Mouse (Mus musculus) kidney, embryonic 16.5 days (tissue): ENCODE results near the gene Cars2. TPM values are rescaled to one million over a fixed set of nuclear protein-coding genes. Genes with fewer than 3 reads are reported as not detected.
"Not testable (repeated sequence)": the region's sequence is repeated elsewhere in the genome, so short reads cannot be mapped to it uniquely, and the experiment has no call there.

ENCODE experiments used
- ATAC-seq: fragments of 200-750 bp; cut with Nextera tagmentation; 2 replicates; pipeline ENCODE4 v1.8.0; 2017; ENCODE audit warnings: moderate TSS enrichment; ENCODE audit not compliant: low FRiP score, low TSS enrichment
- H3K27ac ChIP-seq: fragments of 300-500 bp; sonication (generic); 2 replicates; pipeline ENCODE4 v1.5.1; 2014; ENCODE audit warnings: low read length
- H3K27me3 ChIP-seq: fragments of 300-500 bp; sonication (generic); 2 replicates; pipeline ENCODE4 v1.6.1; 2014; ENCODE audit warnings: low read length, control low read depth, mixed read lengths; ENCODE audit not compliant: insufficient read depth
- H3K36me3 ChIP-seq: fragments of 300-500 bp; sonication (generic); 2 replicates; pipeline ENCODE4 v1.6.1; 2014; ENCODE audit warnings: low read length, control low read depth, mixed read lengths; ENCODE audit not compliant: insufficient read depth
- H3K4me1 ChIP-seq: fragments of 300-500 bp; sonication (generic); 2 replicates; pipeline ENCODE4 v1.6.1; 2014; ENCODE audit warnings: low read length, control low read depth, mixed read lengths; ENCODE audit not compliant: insufficient read depth
- H3K4me2 ChIP-seq: fragments of 300-500 bp; sonication (generic); replicated peaks from 2 replicates; pipeline ENCODE4 v1.6.1; 2014; ENCODE audit warnings: low read depth, low read length
- H3K4me3 ChIP-seq: fragments of 300-500 bp; sonication (generic); 2 replicates; pipeline ENCODE4 v1.5.1; 2014; ENCODE audit warnings: mild to moderate bottlenecking, low read length
- H3K9ac ChIP-seq: fragments of 300-500 bp; sonication (generic); replicated peaks from 2 replicates; pipeline ENCODE4 v1.6.1; 2014; ENCODE audit warnings: low read length
- H3K9me3 ChIP-seq: fragments of 300-500 bp; sonication (generic); 2 replicates; pipeline ENCODE4 v1.6.1; 2016; ENCODE audit warnings: low read length, control low read depth
- WGBS: fragments of 180-500 bp; shearing (Covaris S2); extraction: QIAGEN DNeasy Blood & Tissue Kit; methylation state at CpG from one replicate; pipeline ENCODE4 v1.1.7; 2014; 5-methylcytosine and 5-hydroxymethylcytosine counted together
- polyA plus RNA-seq: library from polyadenylated mRNA; unstranded; fragments of >200 nt; fragmentation: Nextera tagmentation; extraction: Ambion mirVana; gene quantifications from 2 replicates; pipeline ENCODE4 v1.2.1, GENCODE M21; 2015

Gene Cars2
- polyA plus RNA-seq, 1 experiment from 2014 or later, result 27.0 TPM

DNA sequence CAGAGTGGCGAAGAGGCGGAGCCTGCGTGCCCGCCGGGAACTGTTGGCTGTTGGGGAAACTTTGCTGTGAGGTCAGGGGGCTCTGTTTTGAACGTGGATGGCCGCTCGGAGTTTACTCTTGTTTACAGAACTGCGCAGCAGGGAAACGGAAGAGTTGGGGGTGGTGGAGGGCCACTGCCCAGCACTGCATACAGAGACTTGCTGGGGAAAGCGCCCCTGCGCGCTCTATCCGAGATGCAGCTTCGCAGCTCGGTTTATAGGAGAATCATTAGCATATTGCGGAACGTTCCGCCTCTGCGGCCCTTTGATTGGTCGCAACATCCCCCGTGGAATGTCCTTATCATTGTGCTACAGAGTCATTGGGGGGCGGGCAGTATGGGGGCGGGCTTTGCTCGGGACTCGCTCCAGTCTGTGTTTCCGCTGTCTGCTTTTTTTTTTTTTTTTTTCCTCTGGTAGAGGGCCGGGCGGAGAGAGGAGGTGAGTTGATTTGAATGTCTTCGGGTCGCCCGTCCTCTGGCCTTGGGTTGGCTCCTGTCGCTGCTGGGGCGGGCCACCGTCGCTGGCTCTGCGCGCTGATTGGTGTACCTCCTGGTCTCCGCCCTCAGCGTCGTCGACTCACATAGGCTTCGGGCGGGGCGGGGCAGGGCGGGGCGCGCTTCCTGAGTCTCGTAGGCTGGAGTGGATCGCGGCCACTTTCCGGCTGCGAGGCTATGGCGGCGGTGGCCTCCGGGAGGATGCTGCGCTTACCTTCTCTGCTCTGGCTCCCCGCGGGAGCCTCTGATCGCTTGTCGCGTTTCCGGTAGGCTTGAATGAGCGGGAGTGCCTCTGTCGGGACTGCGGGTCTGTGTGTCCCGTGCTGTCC lies 7.4 kb upstream of the Cars2 start:
- Histone ChIP-seq H3K9me3 (no peaks in the 10 kb centered on the region), H3K4me1 (peaks cover 25% of the 10 kb centered on the region), H3K27ac (peak overlapping the region; percentile 99), H3K4me2 (peak overlapping the region; percentile 71), H3K4me3 (peak overlapping the region; percentile 91), H3K9ac (peak overlapping the region; percentile 94), H3K27me3 (no peaks in the 10 kb centered on the region), H3K36me3 (peaks cover 13% of the 10 kb centered on the region)
- WGBS, result under 1% methylated on average over 67 of the region's 67 CpGs
- peak; percentile 84 for ATAC-seq

GRCm38 (mm10) chr8:11557424-11557767 lies 6.8 kb upstream of the Cars2 start:
- peaks cover 13% of the 10 kb centered on the region for H3K36me3 ChIP-seq
- WGBS, result 0% methylated on average over 30 of the region's 32 CpGs
- H3K4me2 ChIP-seq, result peak overlapping the region; percentile 71
- H3K27me3 ChIP-seq, result no peaks in the 10 kb centered on the region
- no peaks in the 10 kb centered on the region for H3K9me3 ChIP-seq
- H3K4me3 ChIP-seq, result peak overlapping the region; percentile 91
- H3K9ac ChIP-seq, result peak overlapping the region; percentile 94
- peak; percentile 1 for ATAC-seq
- H3K4me1 ChIP-seq, result peaks cover 25% of the 10 kb centered on the region
- H3K27ac ChIP-seq, result peak overlapping the region; percentile 99

DNA sequence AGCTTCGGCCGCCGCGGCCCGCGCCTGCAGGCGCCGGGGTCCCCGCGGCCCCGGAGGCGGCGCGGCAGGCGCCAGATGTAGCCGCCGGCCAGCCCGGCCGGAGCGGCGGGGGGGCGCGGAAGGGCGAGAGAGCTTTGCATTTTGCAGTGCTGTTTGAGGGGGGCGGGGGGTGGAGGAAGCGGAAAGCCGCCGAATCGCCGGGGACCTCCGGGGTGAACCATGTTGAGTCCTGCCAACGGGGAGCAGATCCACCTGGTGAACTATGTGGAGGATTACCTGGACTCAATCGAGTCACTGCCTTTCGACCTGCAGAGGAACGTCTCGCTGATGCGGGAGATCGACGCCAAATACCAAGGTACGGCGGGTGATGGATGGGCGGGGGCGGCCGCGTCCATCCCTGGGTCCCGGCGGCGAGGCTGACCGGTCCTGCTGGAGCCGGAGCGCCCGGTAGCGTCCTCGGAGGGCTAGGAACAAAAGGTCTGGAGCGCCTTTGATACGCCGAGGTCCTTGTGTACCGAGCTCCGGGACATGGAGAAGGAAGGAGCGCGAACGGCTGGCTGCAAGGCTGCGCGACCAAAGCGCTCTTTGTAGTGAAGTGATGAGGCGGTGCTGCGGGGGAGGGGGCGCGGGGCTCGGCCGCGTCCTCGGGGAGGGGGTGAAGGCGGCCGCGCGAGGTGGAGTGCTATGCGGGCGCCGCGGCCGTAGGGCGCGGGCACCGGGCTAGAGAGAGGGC lies 6.3 kb upstream of the Cars2 start:
- ATAC-seq, result no peak
- Histone ChIP-seq H3K36me3 (peaks cover 8% of the 10 kb centered on the region), H3K27me3 (no peaks in the 10 kb centered on the region), H3K27ac (peak overlapping the region; percentile 99), H3K4me3 (peak overlapping the region; percentile 91), H3K9ac (peak overlapping the region; percentile 94), H3K4me2 (peak overlapping the region; percentile 71), H3K9me3 (no peaks in the 10 kb centered on the region), H3K4me1 (peaks cover 25% of the 10 kb centered on the region)
- under 1% methylated on average over 83 of the region's 85 CpGs for WGBS

DNA sequence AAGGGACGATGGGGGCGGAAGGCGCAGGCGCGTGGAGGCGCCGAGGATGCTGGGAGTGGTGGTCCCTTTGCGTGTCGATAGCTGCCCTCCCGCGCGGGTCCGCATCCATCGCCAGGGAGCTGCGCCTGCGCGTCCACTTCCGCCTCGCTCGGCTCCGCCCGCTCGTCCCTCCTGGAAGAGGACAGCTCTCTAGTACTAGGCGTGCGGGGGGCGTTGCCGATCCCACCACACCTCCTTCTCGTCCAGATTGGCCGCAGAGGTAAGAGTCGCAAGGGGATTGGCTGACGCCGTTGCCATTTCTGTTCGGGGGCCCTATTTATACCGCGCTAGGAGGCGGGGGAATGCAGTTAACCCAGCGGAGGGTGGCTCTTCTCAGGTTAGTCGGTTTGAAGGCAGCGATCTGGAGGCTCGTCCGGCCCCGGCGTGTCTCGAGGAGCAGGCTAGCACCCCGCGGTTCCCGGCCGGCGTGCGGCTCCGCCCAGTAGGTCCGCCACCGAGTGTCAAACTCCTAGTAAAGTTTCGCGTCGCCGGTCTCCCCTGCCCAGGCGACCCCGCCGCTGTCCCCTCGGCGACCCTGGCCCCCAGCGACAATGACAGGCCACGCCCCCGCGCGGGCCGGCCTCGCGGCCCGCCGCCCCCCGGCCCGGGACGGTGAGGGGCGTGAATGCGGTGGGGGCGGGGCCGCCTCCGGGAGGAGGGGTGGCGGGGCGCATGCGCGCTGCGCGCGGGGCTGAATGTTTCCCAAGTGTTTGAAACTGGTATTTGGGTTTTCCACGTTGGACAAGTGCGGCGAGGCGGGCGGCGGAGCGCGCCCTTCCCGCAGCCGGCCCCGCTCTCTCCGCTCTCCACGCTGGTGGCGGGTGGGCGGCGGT lies 5.4 kb upstream of the Cars2 start:
- H3K27ac ChIP-seq, result peak overlapping the region; percentile 99
- peak; percentile 92 for ATAC-seq
- H3K9ac ChIP-seq, result peak overlapping the region; percentile 94
- H3K4me3 ChIP-seq, result peak overlapping the region; percentile 91
- no peaks in the 10 kb centered on the region for H3K36me3 ChIP-seq
- H3K9me3 ChIP-seq, result no peaks in the 10 kb centered on the region
- peaks cover 27% of the 10 kb centered on the region for H3K4me1 ChIP-seq
- under 1% methylated on average over 97 of the region's 103 CpGs for WGBS
- no peaks in the 10 kb centered on the region for H3K27me3 ChIP-seq
- H3K4me2 ChIP-seq, result peak overlapping the region; percentile 71

DNA sequence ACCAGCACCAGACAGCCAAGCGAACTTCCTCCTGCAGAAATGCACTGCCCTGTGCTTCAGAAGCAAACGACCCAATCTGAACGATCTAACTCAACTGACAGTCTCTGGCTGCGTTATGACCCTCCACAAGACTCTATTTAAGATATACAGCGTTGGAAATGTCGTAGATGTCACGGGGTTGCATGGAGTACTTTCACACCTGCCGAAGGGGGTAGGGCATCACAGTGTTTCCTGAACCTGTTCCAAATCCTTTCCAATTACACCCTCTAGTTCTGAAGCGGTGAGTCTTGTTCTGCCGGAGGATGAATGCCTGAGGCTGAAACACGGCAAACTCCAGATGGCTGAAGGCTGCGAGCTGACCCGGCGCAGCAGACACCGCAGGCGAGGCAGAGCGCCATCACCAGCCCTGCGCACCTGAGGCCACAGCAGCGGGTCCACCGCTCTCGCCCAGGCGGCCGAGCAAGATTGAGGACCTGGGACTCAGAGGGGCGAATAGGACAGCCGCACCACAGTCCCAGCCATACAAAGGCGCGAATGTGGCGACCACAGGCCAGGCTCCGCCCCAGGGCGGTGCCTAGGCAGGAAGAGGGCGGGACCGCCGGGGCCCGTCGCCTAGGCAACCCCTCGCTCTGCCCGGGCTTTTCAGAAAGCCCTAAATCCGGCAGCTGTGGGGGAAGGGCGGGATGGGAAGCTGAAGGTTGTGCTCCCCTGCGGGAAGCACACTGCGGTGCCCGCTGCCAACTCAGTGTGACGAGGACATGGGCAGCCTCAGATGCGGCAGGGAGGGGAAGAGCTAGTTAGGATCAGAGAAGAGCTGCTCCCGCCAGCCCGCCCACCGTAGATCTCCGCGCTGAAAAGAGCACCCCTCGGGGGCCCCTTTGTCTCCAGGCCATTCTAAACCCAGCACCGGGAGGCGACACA lies 4.5 kb upstream of the Cars2 start, which contains the start of gene Ing1:
Gene Ing1 (plus strand): TSS at position 773 of the 921 bp plus-strand sequence.
- peaks cover 26% of the 10 kb centered on the region for H3K4me1 ChIP-seq
- H3K9me3 ChIP-seq, result no peaks in the 10 kb centered on the region
- no peaks in the 10 kb centered on the region for H3K27me3 ChIP-seq
- H3K36me3 ChIP-seq, result no peaks in the 10 kb centered on the region
- peak within 1 kb of the TSS; percentile 99 for H3K27ac ChIP-seq
- peak within 1 kb of the TSS; percentile 94 for H3K9ac ChIP-seq
- WGBS, result under 1% methylated on average over 52 of the region's 52 CpGs
- H3K4me2 ChIP-seq, result peak within 1 kb of the TSS; percentile 71
- peak within 1 kb of the TSS; percentile 91 for H3K4me3 ChIP-seq
- peak; percentile 78 for ATAC-seq

- 67% methylated on average over 10 of the region's 10 CpGs for WGBS
- H3K9ac ChIP-seq, result no peak overlapping the region
- no peak overlapping the region for H3K4me3 ChIP-seq
- H3K27ac ChIP-seq, result no peak overlapping the region
- H3K4me1 ChIP-seq, result peaks cover 20% of the 10 kb centered on the region
- no peaks in the 10 kb centered on the region for H3K36me3 ChIP-seq
- no peak for ATAC-seq
- no peaks in the 10 kb centered on the region for H3K27me3 ChIP-seq
- H3K9me3 ChIP-seq, result no peaks in the 10 kb centered on the region
- H3K4me2 ChIP-seq, result no peak overlapping the region
Observed at GRCm38 (mm10) chr8:11552390-11552789, 1.8 kb upstream of the Cars2 start.

DNA sequence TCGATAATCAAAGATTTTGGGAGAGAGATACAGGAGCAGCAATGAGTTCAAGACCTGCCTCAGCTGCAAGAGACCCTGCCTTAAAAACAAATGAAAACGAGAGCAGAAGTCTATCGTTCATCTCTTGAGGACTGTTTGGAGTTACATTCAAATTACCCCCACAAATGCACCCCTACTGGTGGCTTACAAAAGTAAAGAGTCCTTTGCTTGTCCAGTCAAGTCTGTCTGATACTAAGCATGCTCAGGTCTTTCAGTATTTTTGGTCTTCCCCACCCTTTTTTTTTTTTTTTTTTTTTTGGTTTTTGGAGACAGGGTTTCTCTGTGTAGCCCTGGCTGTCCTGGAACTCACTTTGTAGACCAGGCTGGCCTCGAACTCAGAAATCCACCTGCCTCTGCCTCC lies 914 bp upstream of the Cars2 start:
- ATAC-seq, H3K36me3 ChIP-seq, H3K4me3 ChIP-seq, H3K27me3 ChIP-seq, H3K27ac ChIP-seq, H3K9ac ChIP-seq, H3K4me2 ChIP-seq, H3K9me3 ChIP-seq: not testable (repeated sequence)
- peaks cover 20% of the 10 kb centered on the region for H3K4me1 ChIP-seq
- WGBS, result 81% methylated on average over 3 of the region's 4 CpGs

GRCm38 (mm10) chr8:11549706-11550105 lies 877 bp downstream of the Cars2 start:
- 16% methylated on average over 7 of the region's 7 CpGs for WGBS
- H3K27ac ChIP-seq, result peak overlapping the region; percentile 93; the same call in 1 of the 2 replicates
- no peak for ATAC-seq

More at GRCm38 (mm10) chr8:11549706-11550105, 877 bp downstream of the Cars2 start:
- H3K36me3 ChIP-seq, result peaks cover 10% of the 10 kb centered on the region; the same call in 1 of the 2 replicates
- H3K4me3 ChIP-seq, result peak overlapping the region; percentile 81
- H3K9me3 ChIP-seq, result no peaks in the 10 kb centered on the region
- H3K4me1 ChIP-seq, result peaks cover 19% of the 10 kb centered on the region
- peak overlapping the region; percentile 67 for H3K4me2 ChIP-seq
- H3K27me3 ChIP-seq, result no peaks in the 10 kb centered on the region
- peak overlapping the region; percentile 89; the same call in 1 of the 2 replicates for H3K9ac ChIP-seq
